Mouse (Mus musculus) midbrain, embryonic 15.5 days (tissue): ENCODE measurements around the gene Olfr76. TPM values are rescaled to one million over a fixed set of nuclear protein-coding genes. Genes with fewer than 3 reads are reported as not detected.

Experiments
- polyA plus RNA-seq: library from polyadenylated mRNA; unstranded; fragments of >200 nt; fragmentation: Nextera tagmentation; extraction: Ambion mirVana; gene quantifications from 2 replicates; pipeline ENCODE4 v1.2.1, GENCODE M21; 2015

The Olfr76 gene
- polyA plus RNA-seq, 1 experiment from 2014 or later, result not detected

Other genes with a start within 250 kb of the Olfr76 start
- 0.05 TPM in 1 of 2 replicates, not detected in the other for gene Olfr1419, start 248.1 kb downstream of the Olfr76 start, polyA plus RNA-seq
- gene Olfr1420, start 236.6 kb downstream of the Olfr76 start, polyA plus RNA-seq, result 0.08 TPM in 1 of 2 replicates, not detected in the other
- 17.5 and 19.1 TPM in 2 replicates for gene Patl1, start 210.8 kb downstream of the Olfr76 start, polyA plus RNA-seq
- gene Osbp, start 157.3 kb downstream of the Olfr76 start, polyA plus RNA-seq, result 3.9 and 4.0 TPM in 2 replicates
- not detected in 2 replicates for gene Olfr1423, start 81.9 kb downstream of the Olfr76 start, polyA plus RNA-seq
- not detected in 2 replicates for gene Olfr1424, start 60.5 kb downstream of the Olfr76 start, polyA plus RNA-seq
- not detected in 2 replicates for gene Olfr1425, start 45.5 kb downstream of the Olfr76 start, polyA plus RNA-seq
- not detected in 2 replicates for gene Olfr1426, start 31.2 kb downstream of the Olfr76 start, polyA plus RNA-seq
- gene Olfr1427, start 19.9 kb downstream of the Olfr76 start, polyA plus RNA-seq, result not detected in 2 replicates
- gene Olfr1428, start 7.3 kb downstream of the Olfr76 start, polyA plus RNA-seq, result not detected in 2 replicates
- gene Olfr1555-ps1, start 46.9 kb upstream of the Olfr76 start, polyA plus RNA-seq, result not detected in 2 replicates
- gene Olfr1431, start 77.4 kb upstream of the Olfr76 start, polyA plus RNA-seq, result not detected in 2 replicates
- not detected in 2 replicates for gene Olfr1432, start 109.4 kb upstream of the Olfr76 start, polyA plus RNA-seq
- not detected in 2 replicates for gene Olfr262, start 118.5 kb upstream of the Olfr76 start, polyA plus RNA-seq
- gene Olfr235, start 137.8 kb upstream of the Olfr76 start, polyA plus RNA-seq, result not detected in 2 replicates
- not detected in 2 replicates for gene Olfr1434, start 156.7 kb upstream of the Olfr76 start, polyA plus RNA-seq
- not detected in 2 replicates for gene Olfr1436, start 175.9 kb upstream of the Olfr76 start, polyA plus RNA-seq
- not detected in 2 replicates for gene Olfr1437, start 201.9 kb upstream of the Olfr76 start, polyA plus RNA-seq
- not detected in 2 replicates for gene Olfr1438-ps1, start 212.7 kb upstream of the Olfr76 start, polyA plus RNA-seq